Mouse (Mus musculus): ENCODE measurements around the gene 4930518I15Rik.
"Not testable (repeated sequence)": the region's sequence is repeated elsewhere in the genome, so short reads cannot be mapped to it uniquely, and the experiment has no call there.

Gene 4930518I15Rik

DNA sequence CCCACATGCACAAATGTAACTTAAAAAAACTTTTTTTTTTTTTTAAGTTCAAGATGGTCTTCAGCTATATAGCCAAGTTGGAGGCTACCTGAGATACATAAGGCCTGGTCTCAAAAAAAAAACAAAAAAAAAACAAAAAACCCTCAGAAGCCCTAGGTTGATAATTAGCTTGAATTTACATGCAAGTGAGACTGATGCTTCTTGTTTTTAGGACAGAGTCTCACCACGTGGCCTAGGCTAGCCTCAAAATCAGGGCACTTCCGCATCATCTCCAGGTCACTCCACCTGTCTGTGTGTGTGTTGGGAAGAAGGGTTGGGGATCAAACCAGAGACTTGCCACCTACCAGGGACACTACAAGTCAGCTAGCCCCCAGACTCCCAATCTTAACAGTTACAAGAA is at the start of gene 4930518I15Rik:
Gene 4930518I15Rik (minus strand): TSS at position 112 of the 400 bp plus-strand sequence.
- no peak for DNase-seq (ENCODE audit: low spot score in 2 of 2)

DNA sequence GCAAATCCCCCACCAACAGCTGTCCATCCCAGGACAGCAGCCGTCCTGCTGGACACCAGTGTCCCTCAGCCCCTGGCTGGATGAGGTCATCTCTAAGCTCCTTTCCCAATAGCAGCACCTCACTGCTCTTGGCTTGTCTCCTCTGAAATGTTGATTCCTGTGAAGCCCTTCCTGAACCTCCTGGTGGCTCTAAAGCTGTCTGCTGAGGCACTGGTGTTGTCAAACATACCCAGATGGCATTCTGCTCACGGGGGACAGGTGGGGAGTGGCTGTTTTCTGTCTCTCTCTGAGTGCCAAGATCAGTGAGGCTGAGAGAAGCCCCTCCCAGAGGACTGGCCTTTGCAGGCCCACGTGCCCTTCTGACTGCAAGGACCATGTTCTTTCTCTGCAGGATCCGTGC is 48.2 kb upstream of the 4930518I15Rik start:
- DNase-seq (ENCODE audit: low spot score in 2 of 2) = not testable (repeated sequence)

DNA sequence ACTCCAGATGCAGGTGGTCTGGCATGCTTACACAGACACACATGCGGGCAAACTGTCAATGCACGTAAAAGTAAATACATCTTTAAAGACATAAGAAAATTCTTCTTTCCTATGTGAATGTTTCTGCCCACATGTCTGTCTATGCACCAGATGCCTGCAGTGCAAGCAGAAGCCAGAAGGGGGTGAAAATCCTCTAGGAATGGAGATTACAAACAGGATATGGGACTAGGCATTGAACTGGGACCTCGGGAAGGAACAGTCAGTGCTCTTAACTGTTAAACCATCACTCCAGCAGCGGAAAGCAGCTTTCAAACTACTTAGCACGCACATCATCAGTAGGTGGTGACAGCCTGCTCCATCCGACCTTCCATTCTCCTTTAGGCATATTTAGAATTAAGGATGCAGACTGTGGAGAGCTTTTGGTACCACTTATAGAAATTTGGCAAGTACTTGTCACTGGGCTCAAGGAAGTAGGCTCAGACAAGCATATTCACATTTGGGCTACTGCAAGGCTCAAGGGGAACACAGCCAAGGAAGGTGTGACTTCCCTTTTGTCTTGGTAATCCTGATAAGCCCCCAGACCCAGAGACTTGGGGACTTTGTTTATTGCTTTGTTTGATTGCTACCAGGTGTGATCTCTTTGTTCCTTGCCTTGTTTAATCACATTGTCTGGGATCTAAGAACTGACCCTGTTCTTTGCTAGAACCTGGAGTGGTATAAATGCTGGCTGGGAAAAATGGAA is 47.4 kb upstream of the 4930518I15Rik start:
- DNase-seq (ENCODE audit: low spot score in 2 of 2) = peak; percentile 86 to 87

DNA sequence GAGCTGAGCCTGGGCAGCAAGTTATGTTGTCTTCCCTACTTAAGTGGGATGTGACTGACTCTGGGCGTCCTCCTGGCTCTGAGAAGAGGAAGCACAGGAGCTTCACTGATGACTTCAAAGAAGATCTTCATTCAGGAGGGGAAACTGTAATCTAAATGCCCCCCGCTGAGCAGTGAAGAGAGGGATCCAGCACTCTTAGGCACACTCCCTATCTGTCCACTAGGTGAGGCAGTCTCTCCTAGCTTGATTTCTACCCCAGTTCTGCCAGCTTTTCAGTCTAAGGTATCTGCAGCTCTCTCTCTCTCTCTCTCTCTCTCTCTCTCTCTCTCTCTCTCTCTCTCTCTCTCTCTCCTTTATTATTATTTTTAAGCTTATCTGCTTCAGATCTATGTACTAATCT is 45.6 kb upstream of the 4930518I15Rik start:
- no peak for DNase-seq (ENCODE audit: low spot score in 2 of 2)

DNA sequence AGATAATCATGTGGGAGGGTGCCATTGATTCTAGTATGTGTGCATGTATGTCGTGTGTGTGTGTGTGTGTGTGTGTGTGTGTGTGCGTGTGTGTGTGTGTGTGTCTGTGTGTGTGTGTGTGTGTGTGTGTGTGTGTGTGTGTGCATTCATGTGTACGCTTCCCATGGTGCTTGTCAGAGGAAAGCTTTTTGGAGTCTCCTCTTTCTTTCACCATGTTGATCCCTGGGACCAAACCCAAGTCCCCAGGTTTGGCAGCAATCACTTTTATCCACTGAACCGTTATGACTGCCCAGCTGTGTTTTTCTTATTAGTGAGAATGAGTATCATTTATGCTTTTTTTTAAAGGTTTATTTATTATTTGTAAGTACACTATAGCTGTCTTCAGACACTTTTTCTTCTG is 44.7 kb upstream of the 4930518I15Rik start:
- DNase-seq (ENCODE audit: low spot score in 2 of 2) = not testable (repeated sequence)

DNA sequence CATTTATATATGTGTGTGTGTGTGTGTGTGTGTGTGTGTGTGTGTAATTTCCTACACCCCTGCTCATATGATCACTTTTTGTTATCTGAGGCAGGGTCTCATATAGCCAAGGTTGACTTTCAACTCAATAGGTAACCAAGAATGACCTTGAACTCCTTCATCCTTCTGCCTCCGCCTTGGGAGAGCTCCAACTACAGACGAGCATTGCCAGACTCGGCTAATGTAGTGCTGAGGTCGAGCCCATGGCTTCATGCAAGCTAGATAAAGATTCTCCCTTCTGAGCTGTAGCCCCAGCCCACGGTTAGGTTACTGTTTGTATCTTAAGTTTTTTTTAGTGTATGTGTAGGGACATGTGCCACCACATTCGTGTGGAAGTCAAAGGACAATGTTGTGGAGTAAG is 44.1 kb upstream of the 4930518I15Rik start:
- no peak for DNase-seq (ENCODE audit: low spot score in 2 of 2)

DNA sequence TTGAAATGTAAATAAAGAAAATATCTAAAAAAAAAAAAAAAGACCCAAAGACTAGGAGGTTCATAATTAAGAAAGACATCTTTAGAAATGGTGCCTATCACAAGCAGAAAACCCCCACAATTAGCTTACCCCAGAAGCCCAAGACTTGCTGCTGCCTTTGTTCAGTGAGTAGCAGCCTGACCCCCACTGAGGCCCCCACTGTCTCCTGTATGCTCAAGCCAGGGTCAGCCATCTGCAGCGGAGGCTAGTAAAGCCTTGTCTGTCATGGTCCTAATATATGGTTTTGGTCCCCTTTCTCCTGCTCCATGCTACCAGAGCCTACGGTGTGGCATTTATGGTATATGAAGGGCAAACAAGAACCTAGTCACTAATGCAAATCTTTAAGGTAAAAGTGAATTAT is 43.6 kb upstream of the 4930518I15Rik start:
- DNase-seq (ENCODE audit: low spot score in 2 of 2) = no peak

DNA sequence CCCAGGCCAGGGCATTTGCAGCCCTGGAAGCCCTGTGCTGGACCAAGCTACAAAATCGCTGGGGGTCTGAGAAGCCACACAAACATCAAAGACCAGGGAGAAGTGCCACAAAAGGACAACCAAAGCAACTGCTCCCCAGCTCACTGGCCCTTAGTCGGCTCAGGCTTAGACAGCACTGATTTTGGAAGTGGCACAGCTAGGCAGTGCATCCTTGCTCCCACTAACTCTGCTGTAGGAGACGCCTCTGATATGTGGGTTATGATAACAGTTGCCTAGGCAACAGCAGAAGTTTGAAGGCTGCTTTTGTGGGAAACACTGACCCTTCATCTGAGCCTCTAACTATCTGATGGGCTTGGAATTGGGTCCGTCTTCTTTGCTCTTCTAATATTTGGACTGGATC is 41.4 kb upstream of the 4930518I15Rik start:
- no peak for DNase-seq (ENCODE audit: low spot score in 2 of 2)

DNA sequence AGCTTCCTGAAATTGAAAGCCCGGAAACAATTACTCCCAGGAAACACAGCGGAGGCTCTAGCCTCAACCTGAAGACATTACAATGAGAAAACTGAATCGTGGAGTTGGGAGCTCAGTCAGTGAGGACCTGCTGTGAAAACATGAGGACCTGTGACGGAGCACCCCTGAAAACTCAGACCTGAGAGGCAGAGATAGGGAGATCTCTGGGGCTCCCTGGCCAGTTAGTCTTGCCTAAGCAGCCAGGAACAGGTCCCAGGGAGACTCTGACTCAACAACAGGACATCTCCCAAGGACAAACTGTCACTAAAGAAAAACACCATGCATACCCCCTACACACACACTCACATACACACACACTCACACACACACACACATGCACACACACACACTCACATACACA is 40.6 kb upstream of the 4930518I15Rik start:
- no peak for DNase-seq (ENCODE audit: low spot score in 2 of 2)

DNA sequence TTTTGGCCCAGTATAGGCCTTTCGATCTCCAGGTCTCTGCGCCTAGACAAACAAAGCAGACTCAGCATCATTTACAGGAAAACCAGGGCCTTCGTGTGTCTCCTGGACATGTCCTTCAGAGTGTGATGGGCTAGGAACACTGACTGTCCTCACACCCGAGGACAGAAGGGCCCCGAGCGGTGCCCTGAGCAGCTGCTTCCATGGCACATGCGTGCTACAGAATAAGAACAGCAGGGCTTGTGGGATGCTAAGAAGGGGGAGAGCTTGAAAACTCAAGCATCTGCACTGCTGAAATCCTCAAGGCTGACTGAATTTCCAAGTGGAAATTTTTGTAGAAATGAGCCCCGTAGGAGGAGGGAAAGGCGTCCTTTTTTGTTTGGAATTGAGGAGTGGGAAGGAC is 39.3 kb upstream of the 4930518I15Rik start:
- peak; percentile 43 to 60 for DNase-seq (ENCODE audit: low spot score in 2 of 2)

DNA sequence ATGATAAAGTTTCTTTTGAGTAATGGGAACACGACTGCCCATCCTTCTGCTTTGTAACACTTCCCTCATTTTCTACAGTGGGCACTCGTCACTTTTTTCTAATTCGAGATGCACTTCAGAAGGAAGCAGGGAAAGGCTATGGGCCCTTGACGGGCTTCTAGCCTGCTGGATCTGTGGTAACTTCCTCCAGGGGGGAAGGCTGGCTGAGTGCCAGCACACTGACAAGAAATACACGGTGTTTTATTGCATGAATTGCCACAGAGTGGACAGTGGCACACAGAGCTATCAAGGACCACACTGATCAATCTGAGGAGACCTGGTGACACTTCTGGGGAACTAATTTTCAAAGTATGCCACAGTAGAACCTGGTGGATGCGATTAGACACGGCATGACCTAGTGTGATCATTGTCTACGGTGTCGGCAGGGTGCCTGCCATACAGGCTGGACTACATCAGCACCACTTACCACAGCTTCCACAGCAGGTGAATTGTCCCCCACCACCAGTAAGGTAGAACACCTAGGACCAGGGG is 38.7 kb upstream of the 4930518I15Rik start:
- DNase-seq (ENCODE audit: low spot score in 2 of 2) = no peak

DNA sequence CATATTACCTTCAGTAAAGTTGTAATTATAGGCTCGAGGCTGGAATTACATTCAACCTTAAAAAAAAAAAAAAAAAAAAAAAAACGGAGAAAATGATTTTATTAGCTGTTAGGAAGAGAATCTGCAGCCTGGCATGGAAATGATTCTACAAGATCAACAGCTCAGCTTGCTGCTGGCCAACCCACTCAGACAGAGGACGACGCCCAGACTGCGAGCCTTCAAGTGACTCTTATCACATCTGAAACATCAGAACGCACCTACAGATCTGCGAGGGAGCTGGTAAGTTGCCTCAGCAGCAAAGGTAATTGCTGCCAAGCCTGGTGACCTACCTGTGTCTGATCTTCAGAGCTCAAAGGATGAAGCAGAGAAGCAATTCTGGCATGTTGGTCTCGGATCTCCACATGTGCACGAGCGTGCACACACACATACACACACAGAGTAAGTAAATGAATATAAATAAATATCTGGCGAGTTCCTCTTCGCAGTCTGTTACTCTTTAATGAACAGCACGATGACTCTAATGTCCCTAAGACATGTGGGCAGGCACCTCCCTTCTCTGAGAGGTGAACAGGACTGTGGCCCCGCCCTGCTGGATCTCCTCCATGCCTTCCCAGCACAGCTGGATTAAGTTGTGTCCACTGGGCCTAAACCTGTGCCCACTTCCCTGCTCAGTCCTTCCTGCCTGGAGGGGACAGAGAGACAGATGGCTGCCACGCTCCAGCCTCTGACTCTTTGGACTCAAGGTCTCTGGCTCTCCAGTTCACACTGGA is 36.9 kb upstream of the 4930518I15Rik start:
- DNase-seq (ENCODE audit: low spot score in 2 of 2) = no peak

DNA sequence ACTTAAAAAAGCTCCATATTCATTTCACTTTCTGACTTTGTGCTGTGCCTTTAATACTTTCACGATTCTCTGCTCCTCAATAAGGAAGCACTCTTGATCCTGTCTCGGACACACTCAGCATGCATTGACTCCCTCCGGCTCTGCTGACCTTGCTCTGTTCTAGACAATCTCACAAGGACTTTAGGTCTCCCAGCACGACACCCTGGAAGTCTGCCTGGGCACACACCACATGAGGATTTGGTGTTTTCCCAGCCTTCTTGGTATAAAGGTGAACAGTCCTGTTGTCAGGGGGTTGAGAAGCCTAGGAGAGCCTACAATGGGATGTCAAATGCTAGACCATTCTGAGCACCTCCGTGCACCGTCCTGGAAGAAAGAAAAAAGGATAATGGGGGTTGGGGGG is 35.1 kb upstream of the 4930518I15Rik start:
- DNase-seq (ENCODE audit: low spot score in 2 of 2) = no peak

DNA sequence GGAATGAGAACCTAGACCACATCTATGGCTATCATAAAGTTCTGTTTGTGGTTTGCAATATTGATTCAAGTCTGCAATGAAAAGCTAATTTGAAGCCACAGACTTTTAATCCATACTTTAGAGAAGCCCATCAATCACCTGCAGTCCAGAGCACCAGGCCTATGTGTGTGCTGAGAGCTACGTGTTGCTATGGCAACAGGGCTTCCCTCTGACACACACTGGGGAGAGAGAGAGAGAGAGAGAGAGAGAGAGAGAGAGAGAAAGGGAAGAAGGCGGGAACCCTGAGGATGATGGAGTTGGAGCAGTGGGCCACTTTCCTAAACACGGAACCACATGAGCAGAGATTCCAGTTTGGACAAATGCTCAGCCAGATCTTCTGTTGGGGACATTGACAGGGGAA is 34.5 kb upstream of the 4930518I15Rik start:
- DNase-seq (ENCODE audit: low spot score in 2 of 2) = no peak

DNA sequence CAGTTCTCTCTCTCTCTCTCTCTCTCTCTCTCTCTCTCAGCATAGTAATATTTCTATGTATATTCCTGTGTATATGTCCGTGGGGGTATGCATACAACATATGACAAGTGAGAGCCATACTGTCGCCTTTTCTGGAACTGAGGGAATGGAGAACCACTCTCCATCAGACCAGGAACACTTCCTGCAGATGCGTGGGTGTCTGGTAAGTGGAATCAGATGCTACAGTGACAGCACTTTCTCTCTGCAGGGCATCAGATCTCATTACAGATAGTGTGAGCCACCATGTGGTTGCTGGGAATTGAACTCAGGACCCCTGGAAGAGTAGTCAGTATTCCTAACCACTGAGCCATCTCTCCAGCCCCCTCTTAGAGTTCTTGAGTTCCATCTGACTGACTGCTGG is 30.7 kb upstream of the 4930518I15Rik start:
- no peak for DNase-seq (ENCODE audit: low spot score in 2 of 2)

DNA sequence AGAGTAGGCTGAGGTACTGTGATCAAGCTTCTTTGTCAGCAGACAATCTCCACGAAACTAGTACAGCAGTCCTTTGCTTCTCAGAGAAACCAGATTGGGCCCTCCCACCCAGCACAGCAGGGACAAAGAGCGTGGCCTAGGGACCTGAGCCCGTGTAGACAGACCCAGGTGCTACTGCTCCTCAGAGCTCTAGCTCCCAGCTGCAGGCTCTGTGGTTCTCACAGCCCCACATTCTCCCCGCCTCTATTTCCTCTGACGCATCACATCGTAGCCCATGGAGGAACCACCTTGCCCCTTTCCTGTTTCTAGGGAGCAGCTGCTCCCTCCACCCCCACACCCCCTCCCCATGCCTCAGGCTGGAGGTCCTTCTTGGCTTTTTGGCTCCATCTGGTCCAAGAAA is 29.3 kb upstream of the 4930518I15Rik start, which contains the start of gene Sla2:
Gene Sla2 (minus strand): TSS at position 176 of the 400 bp plus-strand sequence.
- DNase-seq (ENCODE audit: low spot score in 2 of 2) = no peak

DNA sequence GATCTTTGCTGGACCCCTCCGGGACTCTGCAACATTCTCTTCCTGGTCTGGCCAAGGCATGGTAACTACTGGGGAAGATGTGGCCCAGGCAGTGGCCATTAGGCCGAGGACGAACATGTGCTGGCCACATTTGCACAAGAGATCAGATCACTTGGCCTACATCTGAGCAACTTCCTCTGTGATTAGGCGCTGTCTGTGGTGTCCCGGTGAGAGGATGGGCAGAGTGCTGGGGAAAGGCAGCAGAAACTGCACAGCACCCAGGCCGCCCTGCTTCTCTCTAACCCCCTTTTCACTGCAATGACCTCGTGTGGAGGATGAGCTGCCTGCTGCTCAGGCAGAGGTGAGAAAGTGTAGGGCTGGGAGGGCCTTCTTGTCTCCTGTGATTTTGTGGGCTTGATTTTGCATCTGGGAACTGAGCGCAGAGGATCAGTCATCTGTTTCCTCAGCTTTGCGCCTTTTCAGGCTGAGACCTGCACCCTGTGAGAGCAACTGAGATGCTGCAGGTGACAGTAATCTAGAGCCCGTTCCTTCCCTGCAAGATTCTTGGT is 28.4 kb upstream of the 4930518I15Rik start:
- no peak for DNase-seq (ENCODE audit: low spot score in 2 of 2)

DNA sequence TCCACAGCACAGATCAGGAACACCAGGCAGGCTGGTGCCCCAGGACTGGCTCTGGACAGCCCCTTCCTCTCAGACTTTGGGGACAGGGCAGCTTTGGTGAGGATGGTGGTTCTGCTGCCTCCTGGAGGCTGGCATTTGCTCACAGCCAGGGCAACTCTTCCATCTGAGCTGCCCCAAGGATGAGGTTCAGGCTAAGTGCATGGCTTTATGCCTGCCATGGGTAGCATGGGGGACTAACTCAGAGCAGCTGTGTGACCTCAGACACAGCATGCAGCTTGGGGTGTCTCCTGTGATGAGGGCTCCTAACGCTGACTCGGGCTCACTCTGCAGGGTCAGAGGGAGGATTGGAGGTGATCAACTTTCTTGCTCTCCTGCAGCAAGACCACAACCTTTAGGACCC is 27.9 kb upstream of the 4930518I15Rik start:
- not testable (repeated sequence) for DNase-seq (ENCODE audit: low spot score in 2 of 2)

DNA sequence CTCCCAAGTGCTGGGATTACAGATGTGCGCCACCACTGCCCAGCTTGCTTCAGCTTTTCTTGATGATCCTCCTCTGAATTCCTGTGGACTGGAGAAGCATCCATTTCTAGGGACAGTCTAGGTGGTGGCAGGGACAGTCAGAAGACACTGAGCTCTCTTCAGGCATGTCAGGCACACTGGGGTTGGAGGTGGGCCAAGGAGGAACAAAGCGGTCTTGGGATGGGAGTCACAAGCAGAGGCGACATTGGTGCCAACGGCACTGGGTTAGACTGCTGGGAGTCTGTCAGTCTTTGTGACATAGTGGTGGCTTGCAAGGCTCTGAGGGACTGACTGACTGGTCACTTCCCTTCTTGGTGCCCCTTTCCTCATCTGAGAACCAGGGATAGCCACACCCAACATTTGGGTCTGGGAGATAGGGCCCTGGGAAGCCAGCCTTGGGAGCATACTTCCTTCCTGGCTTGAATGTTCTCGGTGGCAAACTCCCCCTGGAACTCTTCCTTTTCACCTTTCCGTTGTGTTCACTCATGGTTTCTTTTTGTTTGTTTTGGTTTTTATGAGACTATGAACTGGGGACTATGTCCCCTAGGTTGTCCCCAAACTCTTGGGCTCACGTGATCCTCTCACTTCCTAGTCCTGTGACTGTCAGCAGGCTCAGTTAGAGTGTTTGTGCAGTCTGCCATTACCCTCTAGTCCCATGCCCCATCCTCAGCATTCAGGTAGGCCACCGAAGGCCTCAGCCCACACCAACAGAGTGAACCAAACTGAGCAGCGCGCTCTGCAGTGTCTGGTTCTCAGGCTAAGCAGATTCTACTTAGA is 26.9 kb upstream of the 4930518I15Rik start:
- no peak for DNase-seq (ENCODE audit: low spot score in 2 of 2)

DNA sequence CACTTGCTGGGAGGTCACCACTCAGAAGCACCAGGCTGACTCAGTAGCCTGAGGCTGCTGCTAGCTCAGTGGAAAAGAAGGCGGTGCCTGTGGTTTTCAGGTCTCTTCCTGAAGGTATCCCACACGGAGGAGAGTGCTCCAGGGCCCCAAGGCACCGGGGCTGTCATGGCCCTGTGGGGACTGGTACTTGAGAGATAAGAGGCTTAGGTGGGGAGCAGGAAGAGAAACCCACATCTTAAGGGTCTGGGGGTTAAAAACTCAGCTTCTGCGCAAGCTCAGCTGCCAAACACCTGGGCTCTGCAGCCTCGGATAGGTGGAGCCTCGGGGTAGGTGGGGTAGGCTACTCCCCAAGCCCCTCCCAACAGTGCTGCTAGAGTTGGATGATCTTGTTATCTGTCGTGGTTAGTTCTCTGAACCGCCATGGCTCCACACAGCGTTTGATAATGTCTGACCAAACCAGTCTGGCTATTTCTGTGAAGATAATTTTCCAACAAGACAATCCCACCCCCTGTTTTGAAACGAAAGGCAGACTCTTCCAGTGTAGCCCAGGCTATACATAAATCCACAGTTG is 24.8 kb upstream of the 4930518I15Rik start:
- DNase-seq (ENCODE audit: low spot score in 2 of 2) = no peak

DNA sequence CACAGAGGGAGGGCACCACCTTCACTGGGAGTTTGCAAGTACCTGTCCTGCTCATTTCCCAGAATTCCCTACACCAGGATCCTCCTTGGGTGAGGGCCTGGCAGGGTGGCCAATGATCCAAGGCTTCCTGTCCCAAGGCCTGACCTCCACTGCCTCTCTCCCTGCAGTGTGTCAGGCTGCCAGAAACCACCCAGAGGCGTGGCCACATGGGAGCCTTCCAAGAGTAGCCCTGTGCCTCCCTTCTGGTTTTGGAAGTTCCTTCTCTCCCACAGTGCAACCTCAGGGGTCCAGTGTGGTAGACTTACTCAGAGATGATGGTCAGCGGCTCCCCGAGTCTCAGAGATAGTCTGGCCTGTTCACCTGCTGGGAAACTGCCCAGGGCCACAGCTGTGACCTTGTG is 21.8 kb upstream of the 4930518I15Rik start:
- no peak for DNase-seq (ENCODE audit: low spot score in 2 of 2)

All from right cerebral cortex, postnatal 10 days (tissue).